ENCODE assay signal across 16 mouse cellular contexts in the genomic region with DNA sequence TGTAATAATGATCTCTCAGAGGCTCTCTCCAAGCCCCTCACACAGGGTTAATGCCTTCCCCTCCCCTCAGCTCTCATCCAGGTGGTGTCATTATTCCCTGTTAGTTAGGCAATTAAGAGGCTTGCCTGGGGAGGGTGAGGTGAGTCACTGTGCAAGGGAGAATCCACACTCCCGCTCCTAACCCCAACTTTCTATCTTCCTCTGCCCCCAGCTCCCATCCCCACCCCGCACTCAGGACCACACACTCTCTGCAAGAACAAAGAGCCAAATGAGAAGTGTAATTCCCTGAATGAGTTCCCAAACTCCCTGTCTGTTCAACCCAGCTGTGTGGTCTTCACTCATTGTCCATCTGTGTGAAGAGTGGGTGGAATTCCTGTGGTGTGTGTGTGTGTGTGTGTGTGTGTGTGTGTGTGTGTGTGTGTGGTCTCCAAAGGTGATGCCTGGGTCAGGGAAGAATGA.
DNase-seq lines count a peak whose midpoint lies in the region; ATAC-seq lines count a peak whose summit lies in the region.
"Had no signal": no experiment of that assay in that cellular context is flagged by ENCODE, and none has a peak within 500 bp of the region (broad histone marks: within the 10 kb centered on the region; RNA-seq: fewer than 3 reads in every experiment).

No protein-coding gene starts in this region.

- H3K36me3 ChIP-seq in midbrain, embryonic 14.5 days (ENCODE audit: control insufficient read depth, insufficient read depth, low read length): no peaks in the 10 kb centered on the region
- no peaks in the 10 kb centered on the region for H3K36me3 ChIP-seq in midbrain, embryonic 16.5 days (ENCODE audit: control insufficient read depth, insufficient read depth, low read length)
- H3K36me3 ChIP-seq in embryonic facial prominence, embryonic 12.5 days: no peaks in the 10 kb centered on the region
- no peaks in the 10 kb centered on the region for H3K36me3 ChIP-seq in forebrain, embryonic 14.5 days (ENCODE audit: control insufficient read depth, insufficient read depth, low read length)
- no peaks in the 10 kb centered on the region for H3K36me3 ChIP-seq in intestine, embryonic 16.5 days (ENCODE audit: control insufficient read depth, insufficient read depth, low read length)
- H3K36me3 ChIP-seq: liver, embryonic 13.5 days had no signal

- H3K27me3 ChIP-seq in midbrain, embryonic 14.5 days (ENCODE audit: control insufficient read depth, insufficient read depth, low read length): no peaks in the 10 kb centered on the region
- H3K27me3 ChIP-seq in midbrain, embryonic 16.5 days (ENCODE audit: control insufficient read depth, insufficient read depth, low read depth, low read length): no peaks in the 10 kb centered on the region
- no peaks in the 10 kb centered on the region for H3K27me3 ChIP-seq in embryonic facial prominence, embryonic 12.5 days
- H3K27me3 ChIP-seq in forebrain, embryonic 14.5 days (replicated peaks; ENCODE audit: control insufficient read depth, insufficient read depth, low read length): no peaks in the 10 kb centered on the region
- no peaks in the 10 kb centered on the region for H3K27me3 ChIP-seq in intestine, embryonic 16.5 days (replicated peaks; ENCODE audit: control insufficient read depth, insufficient read depth, low read length)
- H3K27me3 ChIP-seq: liver, embryonic 13.5 days had no signal

- H3K9me3 ChIP-seq in midbrain, embryonic 14.5 days (ENCODE audit: control insufficient read depth, low read length): no peaks in the 10 kb centered on the region
- H3K9me3 ChIP-seq in midbrain, embryonic 16.5 days (replicated peaks; ENCODE audit: control insufficient read depth, low read length, poor library complexity, severe bottlenecking): no peaks in the 10 kb centered on the region
- H3K9me3 ChIP-seq in embryonic facial prominence, embryonic 12.5 days: no peaks in the 10 kb centered on the region
- no peaks in the 10 kb centered on the region for H3K9me3 ChIP-seq in forebrain, embryonic 14.5 days (replicated peaks; ENCODE audit: control insufficient read depth, low read length)
- no peaks in the 10 kb centered on the region for H3K9me3 ChIP-seq in intestine, embryonic 16.5 days (ENCODE audit: control insufficient read depth, low read length)
- H3K9me3 ChIP-seq: liver, embryonic 13.5 days had no signal

- peaks cover 14% of the 10 kb centered on the region; the same call in 1 of the 2 replicates for H3K4me1 ChIP-seq in midbrain, embryonic 14.5 days (ENCODE audit: control insufficient read depth, insufficient read depth, low read length)
- peaks cover 15% of the 10 kb centered on the region for H3K4me1 ChIP-seq in midbrain, embryonic 16.5 days (ENCODE audit: control insufficient read depth, insufficient read depth, low read length)
- 0 out of 2 replicates have a peak, but pooled peaks cover 10% of the 10 kb centered on the region for H3K4me1 ChIP-seq in embryonic facial prominence, embryonic 12.5 days
- peaks cover 11% of the 10 kb centered on the region for H3K4me1 ChIP-seq in forebrain, embryonic 14.5 days (ENCODE audit: control insufficient read depth, insufficient read depth, low read length)
- no peaks in the 10 kb centered on the region for H3K4me1 ChIP-seq in intestine, embryonic 16.5 days (ENCODE audit: control insufficient read depth, insufficient read depth, low read length)
- H3K4me1 ChIP-seq: liver, embryonic 13.5 days had no signal

- no peak overlapping the region for H3K4me3 ChIP-seq in midbrain, embryonic 14.5 days (replicated peaks; ENCODE audit: low read depth, low read length)
- no peak overlapping the region for H3K4me3 ChIP-seq in midbrain, embryonic 16.5 days (ENCODE audit: low read depth, low read length)
- H3K4me3 ChIP-seq in embryonic facial prominence, embryonic 12.5 days: no peak overlapping the region
- no peak overlapping the region for H3K4me3 ChIP-seq in forebrain, embryonic 14.5 days (ENCODE audit: low read depth, low read length)
- H3K4me3 ChIP-seq in intestine, embryonic 16.5 days (ENCODE audit: low read length): no peak overlapping the region
- H3K4me3 ChIP-seq: liver, embryonic 13.5 days had no signal

- ATAC-seq in midbrain, embryonic 14.5 days (ENCODE audit: low FRiP score, low TSS enrichment): no peak
- no peak for ATAC-seq in midbrain, embryonic 16.5 days
- 0 out of 2 replicates have a peak, but pooled peaks have one; percentile 6 for ATAC-seq in embryonic facial prominence, embryonic 12.5 days (ENCODE audit: insufficient number of reproducible peaks, insufficient read depth, low FRiP score, low TSS enrichment)
- ATAC-seq in forebrain, embryonic 14.5 days: peak; percentile 46; the same call in 1 of the 2 replicates
- ATAC-seq in intestine, embryonic 16.5 days: no peak
- ATAC-seq: CD4-positive, CD25-positive, alpha-beta regulatory T cell, adult 4 months had no signal

- H3K9ac ChIP-seq in midbrain, embryonic 14.5 days (replicated peaks; ENCODE audit: low read length): no peak overlapping the region
- H3K9ac ChIP-seq in midbrain, embryonic 16.5 days (ENCODE audit: low read depth, low read length): no peak overlapping the region
- H3K9ac ChIP-seq in embryonic facial prominence, embryonic 12.5 days: no peak overlapping the region
- no peak overlapping the region for H3K9ac ChIP-seq in forebrain, embryonic 14.5 days (ENCODE audit: low read length)
- no peak overlapping the region for H3K9ac ChIP-seq in intestine, embryonic 16.5 days (ENCODE audit: low read depth, low read length)
- H3K9ac ChIP-seq: liver, embryonic 13.5 days had no signal

- peak overlapping the region; percentile 20; the same call in 1 of the 2 replicates for H3K27ac ChIP-seq in midbrain, embryonic 14.5 days (replicated peaks; ENCODE audit: low read depth, low read length)
- no peak overlapping the region for H3K27ac ChIP-seq in midbrain, embryonic 16.5 days (ENCODE audit: low read length)
- no peak overlapping the region for H3K27ac ChIP-seq in embryonic facial prominence, embryonic 12.5 days
- no peak overlapping the region for H3K27ac ChIP-seq in forebrain, embryonic 14.5 days (ENCODE audit: low read depth, low read length)
- H3K27ac ChIP-seq in intestine, embryonic 16.5 days (ENCODE audit: low read length): no peak overlapping the region
- H3K27ac ChIP-seq: liver, embryonic 13.5 days had no signal

- H3K4me2 ChIP-seq in midbrain, embryonic 14.5 days (ENCODE audit: low read length): no peak overlapping the region
- no peak overlapping the region for H3K4me2 ChIP-seq in midbrain, embryonic 16.5 days (ENCODE audit: low read length)
- H3K4me2 ChIP-seq in embryonic facial prominence, embryonic 12.5 days (replicated peaks): no peak overlapping the region
- no peak overlapping the region for H3K4me2 ChIP-seq in forebrain, embryonic 14.5 days (ENCODE audit: low read length)
- H3K4me2 ChIP-seq in intestine, embryonic 16.5 days (ENCODE audit: low read depth, low read length): no peak overlapping the region
- H3K4me2 ChIP-seq: liver, embryonic 13.5 days had no signal

- DNase-seq in midbrain, embryonic 14.5 days: no peak
- DNase-seq in forebrain, embryonic 14.5 days (ENCODE audit: low spot score): peak; percentile 36
- peak; percentile 94 for DNase-seq in retina, postnatal 1 day
- DNase-seq in adrenal gland, adult 18-20 months (ENCODE audit: low spot score in 2 of 2): no peak
- DNase-seq in adrenal gland, postnatal 4 days (ENCODE audit: low spot score in 2 of 2): no peak
- DNase-seq: cerebellum, adult 2 months; heart, adult 18-20 months; heart, postnatal 10 days; kidney, adult 11 months; liver, embryonic 13.5 days; lung, postnatal 14 days; thymus, postnatal 4 days had no signal

- WGBS in midbrain, embryonic 14.5 days: 72% methylated on average over 2 of the region's 2 CpGs
- WGBS in midbrain, embryonic 16.5 days: 48% methylated on average over 2 of the region's 2 CpGs
- WGBS in embryonic facial prominence, embryonic 12.5 days: 43% methylated on average over 2 of the region's 2 CpGs
- WGBS in forebrain, embryonic 14.5 days: 8% methylated on average over 2 of the region's 2 CpGs
- 68% methylated on average over 2 of the region's 2 CpGs for WGBS in intestine, embryonic 16.5 days

Comparison
In these comparisons a context has a peak if more than half of its experiments do, and no peak if none do; other contexts are left out.
1. ATAC-seq: peak in embryonic facial prominence, embryonic 12.5 days (single experiment) and forebrain, embryonic 14.5 days (single experiment); none in midbrain, embryonic 14.5 days (single experiment), midbrain, embryonic 16.5 days (single experiment) and intestine, embryonic 16.5 days (single experiment).
2. DNase-seq: peak in forebrain, embryonic 14.5 days (single experiment) and retina, postnatal 1 day (single experiment); none in midbrain, embryonic 14.5 days (single experiment), adrenal gland, adult 18-20 months (0 of 2) and adrenal gland, postnatal 4 days (0 of 2).